Mouse (Mus musculus) ES-Bruce4 (cell line): ENCODE measurements around the gene Il23r. TPM values are rescaled to one million over a fixed set of nuclear protein-coding genes. Genes with fewer than 3 reads are reported as not detected.
"Not testable (repeated sequence)": the region's sequence is repeated elsewhere in the genome, so short reads cannot be mapped to it uniquely, and the experiment has no call there.

Experiments used
- H3K27ac ChIP-seq: 2 replicates; pipeline ENCODE4 v1.5.1; 2012; ENCODE audit warnings: low read length, inconsistent platforms; ENCODE audit not compliant: insufficient read depth
- H3K27me3 ChIP-seq: 2 replicates; pipeline ENCODE4 v1.6.1; 2012; ENCODE audit warnings: mild to moderate bottlenecking, low read length, inconsistent platforms; ENCODE audit not compliant: control insufficient read depth, poor library complexity, insufficient read depth, severe bottlenecking
- H3K36me3 ChIP-seq: 2 replicates; pipeline ENCODE4 v1.6.1; 2012; ENCODE audit warnings: inconsistent platforms, mild to moderate bottlenecking, low read length, moderate library complexity; ENCODE audit not compliant: control insufficient read depth, poor library complexity, insufficient read depth, severe bottlenecking
- H3K4me1 ChIP-seq: one replicate; pipeline ENCODE4 v1.8.1; 2011; ENCODE audit warnings: low read length; ENCODE audit not compliant: control insufficient read depth, insufficient read depth
- H3K4me3 ChIP-seq: 2 replicates; pipeline ENCODE4 v1.5.1; 2011; ENCODE audit warnings: low read depth, mild to moderate bottlenecking, low read length
- H3K9ac ChIP-seq: 2 replicates; pipeline ENCODE4 v1.6.1; 2012; ENCODE audit warnings: low read depth, mild to moderate bottlenecking, inconsistent platforms; ENCODE audit not compliant: poor library complexity, severe bottlenecking
- H3K9me3 ChIP-seq: replicated peaks from 2 replicates; pipeline ENCODE4 v1.6.1; 2012; ENCODE audit warnings: mild to moderate bottlenecking, low read length, inconsistent platforms; ENCODE audit not compliant: control insufficient read depth, poor library complexity, insufficient read depth, severe bottlenecking
- CTCF ChIP-seq: IDR thresholded peaks from one replicate; pipeline ENCODE4 v1.8.1; 2011; ENCODE audit warnings: low read depth, low read length
- EP300 ChIP-seq: IDR thresholded peaks from 2 replicates; pipeline ENCODE4 v1.6.1; 2011; ENCODE audit warnings: low read depth, low read length; ENCODE audit not compliant: insufficient read depth
- POLR2A ChIP-seq: IDR thresholded peaks from one replicate; pipeline ENCODE4 v1.8.1; 2011; ENCODE audit warnings: low read length; ENCODE audit not compliant: insufficient read depth
- polyA plus RNA-seq: library from polyadenylated mRNA; stranded (reverse); fragments of >200 nt; gene quantifications from 2 replicates; pipeline ENCODE4 v1.2.4, GENCODE M21; 2011; ENCODE audit warnings: low read depth; ENCODE audit not compliant: missing spikeins, insufficient read depth, insufficient read length

Il23r gene
- polyA plus RNA-seq, 1 experiment = not detected

GRCm38 (mm10) chr6:67531822-67532162 lies 40.1 kb upstream of the Il23r start:
- no peak for TF ChIP-seq POLR2A
- no peak for TF ChIP-seq EP300
- no peak for TF ChIP-seq CTCF
- H3K27me3 ChIP-seq = peaks cover 3% of the 10 kb centered on the region
- H3K27ac ChIP-seq = no peak overlapping the region

GRCm38 (mm10) chr6:67530992-67531821 lies 39.6 kb upstream of the Il23r start:
- no peaks in the 10 kb centered on the region for H3K9me3 ChIP-seq
- no peak overlapping the region for H3K9ac ChIP-seq
- no peaks in the 10 kb centered on the region for H3K36me3 ChIP-seq
- H3K4me3 ChIP-seq = no peak overlapping the region
- no peak overlapping the region for H3K27ac ChIP-seq
- H3K27me3 ChIP-seq = peaks cover 3% of the 10 kb centered on the region; the same call in 1 of the 2 replicates
- TF ChIP-seq POLR2A = no peak
- no peak for TF ChIP-seq EP300
- TF ChIP-seq CTCF = no peak
- no peaks in the 10 kb centered on the region for H3K4me1 ChIP-seq

More at GRCm38 (mm10) chr6:67531822-67532162, 40.1 kb upstream of the Il23r start:
- H3K9me3 ChIP-seq = no peaks in the 10 kb centered on the region
- no peak overlapping the region for H3K9ac ChIP-seq
- no peaks in the 10 kb centered on the region for H3K4me1 ChIP-seq
- no peak overlapping the region for H3K4me3 ChIP-seq
- H3K36me3 ChIP-seq = no peaks in the 10 kb centered on the region

DNA sequence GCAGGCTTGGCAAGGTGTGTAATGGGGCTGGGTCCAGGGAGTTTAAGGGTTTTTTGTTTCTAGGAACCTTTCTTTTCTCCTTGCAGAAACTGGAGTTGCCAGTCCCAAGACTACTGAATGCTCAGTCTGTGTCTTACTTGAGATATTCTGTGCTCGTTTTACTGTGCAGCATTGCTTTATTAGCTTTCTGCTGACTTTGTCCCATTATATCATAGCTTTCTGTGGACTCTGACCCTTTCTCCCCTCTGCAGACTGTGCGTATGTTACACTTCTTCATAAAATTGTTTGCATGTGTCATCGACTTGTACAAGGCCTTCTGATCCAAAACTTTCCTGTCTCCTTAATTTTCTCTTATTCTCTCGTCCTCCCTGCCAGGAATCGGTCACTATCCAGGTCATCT lies 34.7 kb upstream of the Il23r start:
- H3K27me3 ChIP-seq = no peaks in the 10 kb centered on the region
- TF ChIP-seq CTCF (no peak), EP300 (no peak), POLR2A (no peak)
- no peaks in the 10 kb centered on the region for H3K4me1 ChIP-seq

DNA sequence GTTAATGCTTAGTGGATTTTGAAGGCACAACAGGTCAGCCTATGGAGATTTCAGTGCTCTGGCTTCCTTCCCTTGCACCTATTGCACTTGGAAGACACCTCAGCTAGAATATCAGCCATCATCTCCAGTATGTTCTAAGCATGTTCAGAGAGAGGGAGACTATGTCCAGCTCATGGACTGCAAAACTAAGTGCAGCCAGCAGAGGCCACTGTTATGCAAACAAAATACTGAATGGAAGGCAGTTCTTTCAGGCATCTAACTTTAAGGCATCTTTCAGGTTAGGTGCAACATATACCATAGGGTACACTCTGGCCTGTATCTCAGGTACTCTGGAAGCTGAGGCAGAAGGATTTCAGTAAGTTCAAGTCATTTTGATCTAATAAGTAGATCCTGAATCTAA lies 19.1 kb upstream of the Il23r start:
- TF ChIP-seq CTCF = no peak
- no peak for TF ChIP-seq POLR2A
- no peak for TF ChIP-seq EP300
- H3K9me3 ChIP-seq = no peaks in the 10 kb centered on the region
- no peaks in the 10 kb centered on the region for H3K4me1 ChIP-seq
- H3K27me3 ChIP-seq = no peaks in the 10 kb centered on the region
- H3K27ac ChIP-seq = no peak overlapping the region
- H3K36me3 ChIP-seq = no peaks in the 10 kb centered on the region
- no peak overlapping the region for H3K9ac ChIP-seq
- H3K4me3 ChIP-seq = no peak overlapping the region

More for the DNA sequence above, 34.7 kb upstream of the Il23r start:
- no peaks in the 10 kb centered on the region for H3K9me3 ChIP-seq
- no peaks in the 10 kb centered on the region for H3K36me3 ChIP-seq
- H3K9ac ChIP-seq = no peak overlapping the region
- no peak overlapping the region for H3K4me3 ChIP-seq
- H3K27ac ChIP-seq = no peak overlapping the region

- H3K27me3 ChIP-seq, H3K9ac ChIP-seq, H3K9me3 ChIP-seq, H3K36me3 ChIP-seq, H3K4me3 ChIP-seq, H3K4me1 ChIP-seq, H3K27ac ChIP-seq: not testable (repeated sequence)
Measured at GRCm38 (mm10) chr6:67501938-67502337, 10.3 kb upstream of the Il23r start.

DNA sequence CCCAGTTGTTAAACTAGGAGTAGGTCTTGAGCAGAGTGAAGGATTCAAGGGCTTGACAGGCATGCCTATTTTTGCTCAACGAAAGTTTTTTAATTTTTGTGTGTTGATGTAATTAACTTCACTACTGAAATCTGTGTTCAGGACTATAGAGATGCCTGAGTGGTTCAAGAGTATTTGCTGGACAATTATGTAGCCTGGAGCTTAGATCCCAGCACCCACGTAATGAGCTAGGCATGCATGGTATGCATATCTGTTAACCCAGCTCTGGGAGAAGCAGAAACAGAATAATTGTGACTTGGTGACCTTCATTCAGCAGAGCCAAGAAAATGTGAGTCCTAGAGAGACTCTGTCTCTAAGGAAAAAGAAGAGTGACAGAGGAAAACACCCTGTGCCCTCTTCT lies 10.6 kb downstream of the Il23r start:
- no peaks in the 10 kb centered on the region for H3K36me3 ChIP-seq
- H3K27ac ChIP-seq = no peak overlapping the region
- no peak overlapping the region for H3K9ac ChIP-seq
- TF ChIP-seq CTCF (no peak), POLR2A (no peak), EP300 (no peak)
- H3K9me3 ChIP-seq = no peaks in the 10 kb centered on the region
- H3K27me3 ChIP-seq = no peaks in the 10 kb centered on the region
- no peaks in the 10 kb centered on the region for H3K4me1 ChIP-seq
- H3K4me3 ChIP-seq = no peak overlapping the region
